Mouse (Mus musculus): ENCODE results near the gene Maml3.

Gene Maml3

GRCm38 (mm10) chr3:51830821-51831429 is 274.0 kb downstream of the Maml3 start:
- no peak for DNase-seq (ENCODE audit: low read depth)

GRCm38 (mm10) chr3:51825530-51825929 is 279.3 kb downstream of the Maml3 start:
- DNase-seq (ENCODE audit: low read depth): no peak

- DNase-seq (ENCODE audit: low read depth): no peak
Measured at GRCm38 (mm10) chr3:51824506-51824905, 280.4 kb downstream of the Maml3 start.

DNA sequence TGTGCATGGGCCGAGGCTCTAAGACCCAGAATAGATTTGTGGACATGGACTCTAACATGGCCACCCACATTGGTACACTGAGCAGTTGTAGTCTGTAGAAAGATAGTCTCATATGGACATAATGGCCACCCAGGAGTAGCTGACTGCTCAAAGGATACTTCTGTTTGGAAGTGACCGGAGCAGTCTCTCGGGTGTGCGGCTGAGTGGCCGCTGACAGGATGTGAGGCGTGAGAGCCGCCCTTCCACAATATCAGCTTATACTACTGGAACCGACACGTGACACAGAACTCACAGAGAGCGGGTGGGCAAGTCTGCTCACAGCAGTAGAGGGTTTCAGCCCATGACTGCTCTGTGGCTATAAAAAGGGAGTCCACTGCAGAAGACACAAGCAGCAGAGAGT is 283.3 kb downstream of the Maml3 start:
- no peak for DNase-seq (ENCODE audit: low read depth)

GRCm38 (mm10) chr3:51819109-51819508 is 285.8 kb downstream of the Maml3 start:
- DNase-seq (ENCODE audit: low read depth): no peak

DNA sequence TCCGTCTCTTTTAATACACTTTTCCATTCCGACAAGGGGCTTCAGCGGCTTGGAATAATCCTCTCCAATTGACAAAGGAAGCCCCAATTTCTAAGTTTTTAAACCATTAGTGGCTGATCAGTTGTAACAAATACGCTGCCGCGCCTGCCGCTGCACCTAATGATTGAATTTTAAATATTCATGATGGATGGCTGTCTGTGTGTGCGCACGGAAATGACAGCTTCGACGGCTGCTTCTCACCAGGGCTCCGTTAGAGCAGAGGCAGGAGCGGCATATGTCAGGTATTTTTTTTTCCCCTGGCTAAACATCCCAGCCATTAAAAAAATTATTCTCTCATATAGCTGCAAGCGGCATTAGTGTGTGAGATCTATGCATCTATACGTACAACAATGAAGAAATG is 287.0 kb downstream of the Maml3 start:
- DNase-seq (ENCODE audit: low read depth): no peak

DNA sequence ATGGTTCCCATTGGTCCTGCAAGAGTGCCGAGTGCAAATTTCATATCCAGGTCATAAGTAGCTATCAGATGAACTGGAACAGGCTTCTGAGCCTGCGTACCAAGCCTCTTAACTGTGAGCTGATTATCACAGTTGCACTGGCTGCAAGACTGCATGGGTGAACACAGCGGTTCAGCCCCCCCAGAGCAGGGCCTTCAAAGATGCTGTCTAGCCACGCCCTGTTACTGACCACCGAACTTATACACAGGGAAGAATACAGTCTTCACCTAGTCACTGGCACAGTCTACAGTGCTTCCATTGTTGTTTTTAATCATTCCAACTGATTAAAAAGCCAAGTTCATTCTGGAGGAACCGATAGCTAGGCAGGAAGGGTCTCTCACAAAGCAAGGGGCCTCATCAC is 287.5 kb downstream of the Maml3 start:
- no peak for DNase-seq (ENCODE audit: low read depth)

DNA sequence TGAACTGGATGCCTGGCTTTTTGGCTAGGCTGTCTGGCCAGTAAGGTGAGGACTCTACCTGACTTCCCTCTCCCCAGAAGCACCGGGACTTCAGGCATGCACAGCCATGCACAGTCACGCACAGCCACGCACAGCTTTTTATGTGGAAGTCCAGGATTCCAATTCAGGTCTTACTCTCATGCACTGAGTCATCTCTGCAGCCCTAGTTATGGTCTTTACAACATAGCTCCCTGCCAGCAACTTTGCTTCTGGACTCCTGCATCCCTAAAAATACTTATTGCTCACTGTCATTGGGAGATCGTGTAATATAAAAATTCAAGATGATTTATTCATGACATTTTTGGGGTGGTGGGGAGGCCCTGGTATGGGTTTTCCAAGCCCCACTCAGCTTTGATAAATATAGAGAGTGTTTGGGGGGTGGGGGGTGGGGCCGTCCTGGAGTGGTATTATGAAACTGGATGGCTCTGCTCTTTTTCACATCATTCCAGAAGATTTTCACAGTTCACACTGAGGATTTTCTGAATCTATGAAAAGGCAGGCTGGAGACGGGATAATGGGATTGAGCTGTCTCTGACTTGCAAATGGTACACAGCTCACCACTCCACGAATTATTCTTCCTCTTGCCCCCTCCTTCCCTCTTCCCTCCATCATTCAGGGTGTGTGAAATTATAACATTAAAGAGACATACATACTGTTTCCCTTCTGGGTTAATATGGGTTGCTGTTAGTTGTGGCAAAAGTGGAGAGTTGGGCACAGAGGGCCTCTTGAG is 288.2 kb downstream of the Maml3 start:
- no peak for DNase-seq (ENCODE audit: low read depth)

DNA sequence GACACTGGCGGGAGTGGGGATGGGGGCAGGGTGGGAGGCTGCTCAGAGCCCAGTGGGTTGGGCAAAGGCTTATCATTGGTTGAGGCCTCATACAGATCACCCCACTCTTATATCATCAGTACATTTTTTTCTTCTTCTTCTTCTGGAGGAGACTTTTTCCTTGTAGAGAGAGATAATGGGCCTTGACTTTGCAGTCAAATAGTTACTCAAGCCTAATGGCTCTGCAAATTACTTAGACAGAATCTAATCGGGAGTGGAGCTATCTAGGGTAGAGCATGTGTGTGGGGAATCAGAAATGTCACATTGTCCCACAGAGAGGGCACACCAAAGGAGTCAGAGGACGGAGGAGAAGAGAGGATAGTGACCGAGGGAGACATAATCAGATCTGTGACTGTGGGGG is 290.8 kb downstream of the Maml3 start:
- DNase-seq (ENCODE audit: low read depth): no peak

DNA sequence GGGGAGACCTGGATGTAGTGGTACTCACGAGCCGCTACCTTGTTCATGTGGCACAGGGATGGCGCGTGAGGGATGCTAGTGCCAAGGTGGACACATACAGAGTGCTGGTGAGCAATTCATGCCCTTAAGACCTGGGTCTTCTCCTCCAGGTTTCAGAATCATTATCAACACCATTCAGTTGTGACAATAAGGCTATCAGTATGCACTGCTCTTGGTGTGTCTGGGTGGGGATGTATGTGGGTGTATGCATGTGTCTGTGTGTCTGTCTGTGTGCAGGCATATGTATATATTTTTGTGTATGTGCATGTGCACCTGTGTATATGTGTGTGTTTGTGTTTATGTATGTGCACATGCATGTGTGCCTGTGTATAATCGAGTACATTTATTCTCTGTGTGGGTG is 291.7 kb downstream of the Maml3 start:
- no peak for DNase-seq (ENCODE audit: low read depth)

GRCm38 (mm10) chr3:51810731-51811130 is 294.1 kb downstream of the Maml3 start:
- DNase-seq (ENCODE audit: low read depth): no peak

GRCm38 (mm10) chr3:51809822-51810221 is 295.1 kb downstream of the Maml3 start:
- no peak for DNase-seq (ENCODE audit: low read depth)

DNA sequence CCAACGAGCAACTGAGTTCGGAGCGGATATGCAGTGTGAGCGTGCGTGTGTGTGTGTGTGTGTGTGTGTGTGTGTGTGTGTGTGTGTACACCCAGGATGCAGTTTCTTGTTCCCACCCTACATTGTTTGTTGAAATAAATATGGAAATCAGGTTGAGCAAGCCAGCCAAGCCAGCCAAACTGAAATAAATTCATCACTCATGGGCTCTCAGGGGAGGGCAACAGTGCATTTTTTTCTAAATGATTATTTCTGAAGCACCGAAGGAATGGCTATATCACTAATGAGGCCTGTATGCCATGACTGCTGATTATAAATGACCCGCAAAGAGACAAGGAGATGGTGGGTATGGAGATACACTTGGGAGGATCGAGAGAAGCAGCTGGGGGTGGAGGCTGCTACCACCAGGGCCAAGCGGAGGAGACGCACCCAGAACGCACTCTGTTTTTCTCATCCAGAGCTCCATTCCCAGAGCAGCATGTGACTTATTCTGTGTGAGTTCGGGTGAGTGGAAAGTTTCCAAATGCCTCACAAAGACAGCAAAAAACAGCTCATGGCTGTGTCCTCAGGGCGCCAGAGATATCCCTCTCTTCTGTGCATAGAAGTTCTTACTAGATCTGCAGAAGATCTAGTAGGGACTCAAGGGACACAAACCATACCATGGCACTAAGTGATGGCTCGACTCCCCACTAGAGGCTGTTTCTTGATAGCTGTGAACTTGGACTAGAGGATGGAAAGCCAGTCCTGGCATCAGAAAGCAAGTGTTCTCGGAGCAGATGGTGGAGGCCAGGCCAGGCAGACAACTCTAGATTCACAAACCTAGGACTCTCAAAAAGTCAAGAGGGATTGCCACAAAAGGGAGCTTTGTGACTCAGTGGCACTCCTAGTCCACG is 296.6 kb downstream of the Maml3 start:
- no peak for DNase-seq (ENCODE audit: low read depth)

DNA sequence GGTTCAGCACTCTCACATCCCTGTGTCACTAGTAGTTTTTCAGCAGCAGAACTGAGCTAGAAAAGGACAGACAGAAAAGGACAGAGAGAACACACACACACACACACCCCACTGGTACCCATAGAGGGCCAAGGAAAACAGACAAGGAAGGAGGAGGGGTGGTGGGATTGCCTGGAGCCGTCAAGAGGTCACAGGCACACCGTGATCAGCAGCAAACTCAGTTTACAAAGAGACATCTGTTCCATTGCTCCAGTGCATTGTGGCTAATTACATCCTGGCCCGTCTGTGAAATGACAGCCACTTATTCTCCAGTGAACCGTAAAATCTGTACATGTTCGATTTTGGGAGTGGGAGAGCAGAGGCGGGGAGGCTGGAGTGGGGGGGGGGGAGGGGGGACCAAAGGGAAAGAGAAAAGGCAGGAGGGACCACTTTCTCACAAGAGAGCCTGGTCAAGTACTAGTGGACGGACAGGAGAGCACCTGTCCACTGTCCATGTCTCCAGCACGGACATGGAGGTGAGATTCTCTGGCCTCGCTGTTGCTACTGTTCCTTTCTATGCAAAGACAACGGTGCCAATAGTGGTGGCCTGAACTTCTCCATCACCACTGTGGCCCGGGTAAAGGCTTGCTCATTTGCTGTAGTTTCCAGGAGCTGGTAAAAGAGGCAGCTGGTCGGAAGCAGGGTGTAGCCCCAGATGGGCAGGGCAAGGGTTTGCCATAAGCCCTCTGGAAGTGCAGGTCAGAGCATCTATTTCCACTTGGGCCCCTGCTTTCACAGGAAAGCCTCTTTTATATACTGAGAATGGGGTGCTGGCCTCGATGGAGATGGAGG is 299.2 kb downstream of the Maml3 start:
- DNase-seq (ENCODE audit: low read depth): no peak

GRCm38 (mm10) chr3:51803903-51804302 is 301.0 kb downstream of the Maml3 start:
- DNase-seq (ENCODE audit: low read depth): no peak

- DNase-seq (ENCODE audit: low read depth): no peak
Measured at GRCm38 (mm10) chr3:51799650-51800049, 305.2 kb downstream of the Maml3 start.

GRCm38 (mm10) chr3:51796838-51797237 is 308.0 kb downstream of the Maml3 start:
- DNase-seq (ENCODE audit: low read depth): no peak

- DNase-seq (ENCODE audit: low read depth): peak; percentile 78
Measured at GRCm38 (mm10) chr3:51796219-51796828, 308.6 kb downstream of the Maml3 start.

GRCm38 (mm10) chr3:51791542-51791941 is 313.3 kb downstream of the Maml3 start:
- DNase-seq (ENCODE audit: low read depth): no peak

- peak; percentile 14 for DNase-seq (ENCODE audit: low read depth)
Measured at GRCm38 (mm10) chr3:51789389-51789904, 315.4 kb downstream of the Maml3 start.

Measured in induced T-regulatory cell, adult 2 months (primary cell).